Mouse (Mus musculus): ENCODE measurements around the gene Srd5a1. TPM values are rescaled to one million over a fixed set of nuclear protein-coding genes. Genes with fewer than 3 reads are reported as not detected.
"Not testable (repeated sequence)": the region's sequence is repeated elsewhere in the genome, so short reads cannot be mapped to it uniquely, and the experiment has no call there.

The Srd5a1 gene
- polyA plus RNA-seq, 1 experiment from 2014 or later, result 36.1 TPM

DNA sequence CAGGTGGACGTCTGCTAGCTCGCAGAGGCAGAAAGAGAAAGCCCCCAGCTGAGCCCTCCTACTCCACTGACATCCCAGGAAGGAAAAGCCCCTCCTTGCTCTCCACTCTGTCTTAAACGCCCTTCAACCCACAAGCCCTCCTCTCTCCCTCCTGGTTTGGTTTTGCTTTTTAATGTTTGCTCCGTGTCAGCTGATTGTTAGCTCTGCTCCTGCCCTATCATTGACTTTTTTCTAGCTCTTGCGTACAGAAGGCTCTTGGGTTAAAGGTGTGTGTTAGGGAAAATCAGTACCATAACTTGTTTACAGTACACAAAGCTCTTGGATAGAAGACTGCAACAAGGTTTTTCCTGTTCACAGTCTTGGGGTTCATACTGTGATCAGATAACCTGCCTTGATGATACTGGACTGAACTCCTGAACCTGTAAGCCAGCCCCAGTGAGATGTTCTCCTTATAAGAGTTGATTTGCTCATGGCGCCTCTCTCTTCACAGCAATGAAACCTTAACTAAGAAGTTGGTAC is 26.9 kb upstream of the Srd5a1 start:
- H3K9ac ChIP-seq, result no peak overlapping the region
- H3K36me3 ChIP-seq, result peaks cover 78% of the 10 kb centered on the region
- no peak overlapping the region for H3K4me3 ChIP-seq
- H3K27ac ChIP-seq, result no peak overlapping the region
- H3K4me2 ChIP-seq (replicated peaks), result no peak overlapping the region
- no peak for ATAC-seq (ENCODE audit: low FRiP score, low read depth)
- H3K4me1 ChIP-seq, result no peaks in the 10 kb centered on the region
- H3K27me3 ChIP-seq, result no peaks in the 10 kb centered on the region
- no peaks in the 10 kb centered on the region for H3K9me3 ChIP-seq
- 91% methylated on average over 6 of the region's 6 CpGs for WGBS

DNA sequence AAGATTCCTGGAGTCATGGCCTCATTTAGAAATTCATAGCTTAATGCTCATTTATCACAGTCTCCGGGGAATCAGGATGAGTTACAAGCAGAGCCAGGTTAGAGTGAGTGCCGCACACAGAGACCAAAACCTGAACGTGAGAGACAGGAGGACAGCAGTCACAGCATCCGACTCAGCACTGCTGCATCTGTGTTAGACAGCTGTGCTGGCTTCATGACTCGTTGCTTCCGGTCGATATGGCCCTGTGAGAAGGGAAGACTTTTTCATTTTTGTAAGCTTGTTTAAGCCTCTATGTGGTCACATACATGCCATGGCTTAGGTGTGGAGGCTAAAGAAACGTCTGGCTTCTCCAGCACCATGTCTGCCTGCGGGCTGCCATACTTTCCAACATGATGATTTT is 26.4 kb upstream of the Srd5a1 start:
- no peak for ATAC-seq (ENCODE audit: low FRiP score, low read depth)
- Histone ChIP-seq H3K9me3 (no peaks in the 10 kb centered on the region), H3K4me2 (replicated peaks) (no peak overlapping the region), H3K4me3 (no peak overlapping the region), H3K4me1 (no peaks in the 10 kb centered on the region), H3K36me3 (peaks cover 80% of the 10 kb centered on the region), H3K27me3 (no peaks in the 10 kb centered on the region), H3K9ac (no peak overlapping the region), H3K27ac (no peak overlapping the region)
- WGBS, result 86% methylated on average over 9 of the region's 9 CpGs

DNA sequence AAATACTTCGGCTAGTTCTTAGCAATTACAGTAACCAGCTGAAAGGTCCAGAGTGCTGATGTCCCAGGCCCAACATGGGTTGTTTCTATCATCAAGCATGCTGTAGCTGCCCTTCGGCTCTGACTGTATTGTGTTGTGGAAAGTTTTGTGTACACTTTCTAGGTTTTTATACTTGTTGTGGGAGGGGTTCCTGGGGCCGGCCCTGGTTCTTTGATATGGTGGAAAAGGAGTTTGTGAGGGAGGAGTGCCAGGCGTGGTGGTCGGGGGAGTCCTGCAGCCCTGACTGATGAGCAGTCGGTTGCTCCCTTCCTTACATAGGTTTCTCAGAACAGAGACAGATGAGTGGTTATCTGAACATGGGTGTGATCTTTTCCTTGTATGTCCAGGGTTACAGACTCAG is 25.6 kb upstream of the Srd5a1 start:
- H3K4me3 ChIP-seq, result no peak overlapping the region
- H3K36me3 ChIP-seq, result peaks cover 85% of the 10 kb centered on the region
- H3K4me2 ChIP-seq (replicated peaks), result no peak overlapping the region
- ATAC-seq (ENCODE audit: low FRiP score, low read depth), result no peak
- WGBS, result 87% methylated on average over 6 of the region's 6 CpGs
- H3K9ac ChIP-seq, result no peak overlapping the region
- H3K27me3 ChIP-seq, result no peaks in the 10 kb centered on the region
- no peaks in the 10 kb centered on the region for H3K4me1 ChIP-seq
- H3K9me3 ChIP-seq, result no peaks in the 10 kb centered on the region
- H3K27ac ChIP-seq, result no peak overlapping the region

DNA sequence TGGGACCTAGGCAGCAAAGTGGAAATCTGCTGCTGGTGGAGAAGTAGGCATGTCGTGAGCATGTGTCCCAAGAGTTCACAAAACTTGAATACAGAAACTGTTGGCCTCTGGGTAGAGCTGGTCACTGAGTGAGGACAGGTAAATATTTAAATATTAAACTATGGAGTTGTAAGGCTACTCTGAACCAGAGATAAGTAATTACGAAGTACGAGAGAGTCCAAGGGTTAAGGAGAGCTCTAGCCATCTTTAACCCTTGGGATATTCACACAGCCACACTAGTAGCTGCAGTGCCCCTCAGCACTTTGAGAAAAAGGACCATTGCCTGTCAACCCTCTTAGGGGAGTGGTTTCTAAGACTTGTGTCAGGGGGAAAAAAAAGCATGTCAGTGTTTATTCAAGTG is 25.1 kb upstream of the Srd5a1 start:
- no peak overlapping the region for H3K4me3 ChIP-seq
- no peaks in the 10 kb centered on the region for H3K4me1 ChIP-seq
- no peaks in the 10 kb centered on the region for H3K27me3 ChIP-seq
- H3K27ac ChIP-seq, result no peak overlapping the region
- no peak for ATAC-seq (ENCODE audit: low FRiP score, low read depth)
- H3K9ac ChIP-seq, result no peak overlapping the region
- H3K9me3 ChIP-seq, result no peaks in the 10 kb centered on the region
- 86% methylated on average over 3 of the region's 3 CpGs for WGBS
- peaks cover 89% of the 10 kb centered on the region for H3K36me3 ChIP-seq
- H3K4me2 ChIP-seq (replicated peaks), result no peak overlapping the region

DNA sequence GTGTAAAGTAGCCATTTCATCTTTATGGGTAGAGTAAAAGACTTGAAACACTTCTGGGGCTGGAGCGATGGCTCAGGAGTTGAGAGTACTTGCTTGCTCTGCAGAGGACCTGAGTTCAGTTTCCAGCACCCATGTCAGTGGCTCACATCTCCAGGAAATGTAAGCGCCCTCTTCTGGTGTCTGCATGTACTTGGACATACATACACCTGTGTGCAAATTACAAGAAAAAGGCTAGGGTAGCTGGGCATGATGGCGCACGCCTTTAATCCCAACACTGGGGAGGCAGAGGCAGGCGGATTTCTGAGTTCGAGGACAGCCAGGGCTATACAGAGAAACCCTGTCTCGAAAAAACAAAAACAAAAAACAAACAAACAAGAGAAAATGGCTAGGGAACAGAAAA is 24.6 kb upstream of the Srd5a1 start:
- 95% methylated on average over 7 of the region's 7 CpGs for WGBS
- not testable (repeated sequence) for ATAC-seq (ENCODE audit: low FRiP score, low read depth); H3K4me1 ChIP-seq; H3K4me3 ChIP-seq; H3K9me3 ChIP-seq; H3K27ac ChIP-seq; H3K4me2 ChIP-seq (replicated peaks); H3K9ac ChIP-seq; H3K27me3 ChIP-seq
- H3K36me3 ChIP-seq, result peaks cover 94% of the 10 kb centered on the region

DNA sequence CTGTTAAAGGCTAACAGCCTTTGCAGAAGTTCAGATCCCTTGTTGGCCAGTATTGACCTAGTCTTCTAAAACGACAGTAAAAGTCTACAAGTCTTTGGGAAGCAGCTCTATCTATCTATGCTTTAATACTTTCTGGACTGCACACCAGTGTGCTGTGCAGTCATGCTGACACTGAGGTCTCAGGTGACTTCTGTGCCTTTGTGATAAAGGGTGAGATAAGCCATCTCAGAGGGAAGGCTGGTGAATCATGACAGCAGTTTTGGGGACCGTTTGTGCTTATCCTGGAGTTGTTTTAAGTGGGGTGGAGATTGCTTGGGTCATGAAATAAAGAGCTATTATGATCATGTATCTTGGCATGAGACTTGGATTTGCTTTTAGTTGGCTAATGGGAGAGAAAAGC is 22.7 kb upstream of the Srd5a1 start:
- H3K27ac ChIP-seq, result no peak overlapping the region
- H3K4me2 ChIP-seq (replicated peaks), result no peak overlapping the region
- WGBS, result 89% methylated on average over 2 of the region's 2 CpGs
- peaks cover 97% of the 10 kb centered on the region for H3K36me3 ChIP-seq
- no peak overlapping the region for H3K4me3 ChIP-seq
- no peaks in the 10 kb centered on the region for H3K9me3 ChIP-seq
- no peaks in the 10 kb centered on the region for H3K4me1 ChIP-seq
- no peak for ATAC-seq (ENCODE audit: low FRiP score, low read depth)
- no peaks in the 10 kb centered on the region for H3K27me3 ChIP-seq
- H3K9ac ChIP-seq, result no peak overlapping the region

DNA sequence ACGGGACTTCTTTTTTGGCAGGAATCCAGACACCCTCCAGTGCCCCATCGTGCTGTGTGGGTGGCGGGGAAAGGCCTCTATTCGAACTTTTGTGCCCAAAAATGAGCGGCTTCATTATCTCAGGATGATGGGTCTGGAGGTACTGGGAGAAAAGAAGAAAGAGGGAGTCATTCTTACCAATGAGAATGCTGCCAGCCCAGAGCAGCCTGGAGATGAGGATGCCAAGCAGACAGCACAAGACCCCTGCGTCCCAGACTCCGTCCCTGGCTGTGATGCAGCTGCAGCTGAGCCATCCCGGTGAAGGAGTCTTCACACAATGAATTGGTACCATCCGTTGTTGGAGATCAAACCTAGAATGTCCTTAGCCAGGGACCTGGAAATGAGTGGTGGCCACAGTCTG is 22.3 kb upstream of the Srd5a1 start:
- H3K4me2 ChIP-seq (replicated peaks), result no peak overlapping the region
- H3K4me1 ChIP-seq, result no peaks in the 10 kb centered on the region
- H3K4me3 ChIP-seq, result no peak overlapping the region
- 95% methylated on average over 9 of the region's 9 CpGs for WGBS
- H3K27ac ChIP-seq, result no peak overlapping the region
- H3K36me3 ChIP-seq, result peaks cover 99% of the 10 kb centered on the region
- H3K9ac ChIP-seq, result no peak overlapping the region
- H3K27me3 ChIP-seq, result no peaks in the 10 kb centered on the region
- no peak for ATAC-seq (ENCODE audit: low FRiP score, low read depth)
- no peaks in the 10 kb centered on the region for H3K9me3 ChIP-seq

DNA sequence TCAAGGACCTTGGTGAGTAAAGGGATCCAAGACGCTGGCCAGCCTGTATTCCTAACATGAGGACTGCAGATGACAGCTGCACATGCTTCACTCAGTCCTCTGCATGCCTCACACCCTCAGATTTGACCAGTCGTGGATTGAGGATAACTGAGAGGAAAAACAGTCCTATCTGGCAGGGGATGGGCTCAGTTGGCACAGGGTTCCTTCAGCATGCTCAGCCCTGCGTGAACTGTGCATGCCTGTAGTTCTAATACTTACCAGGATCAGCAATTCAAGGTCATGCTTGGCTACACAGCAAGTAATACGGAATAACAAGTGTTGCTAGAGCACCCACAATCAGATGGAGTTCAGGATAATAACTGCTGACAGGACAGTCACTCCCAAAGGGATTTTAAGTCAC is 20.4 kb upstream of the Srd5a1 start:
- H3K4me3 ChIP-seq, result no peak overlapping the region
- H3K4me1 ChIP-seq, result no peaks in the 10 kb centered on the region
- no peak overlapping the region for H3K9ac ChIP-seq
- H3K27ac ChIP-seq, result no peak overlapping the region
- H3K4me2 ChIP-seq (replicated peaks), result no peak overlapping the region
- WGBS, result 85% methylated on average over 4 of the region's 4 CpGs
- no peaks in the 10 kb centered on the region for H3K9me3 ChIP-seq
- ATAC-seq (ENCODE audit: low FRiP score, low read depth), result no peak
- H3K27me3 ChIP-seq, result no peaks in the 10 kb centered on the region
- H3K36me3 ChIP-seq, result peaks cover 99% of the 10 kb centered on the region

DNA sequence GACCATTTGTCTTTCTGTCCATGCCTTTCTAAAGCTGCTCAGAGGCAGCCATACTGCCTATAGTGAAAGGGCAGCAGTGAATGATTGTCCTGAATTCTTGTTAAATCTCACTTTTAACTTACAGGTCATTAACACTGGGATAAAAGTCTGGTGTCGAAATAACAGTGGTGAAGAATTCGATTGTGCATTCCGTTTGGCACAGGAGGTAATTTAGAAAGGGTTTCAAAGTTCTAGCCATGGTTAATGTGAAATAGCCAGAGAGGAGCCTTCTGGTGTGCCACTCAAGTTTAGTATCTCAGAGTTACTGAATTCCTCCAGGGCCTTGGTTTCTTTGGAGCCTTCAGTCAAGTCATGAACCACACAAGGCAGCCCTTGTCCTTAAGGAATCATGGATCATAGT is 19.9 kb upstream of the Srd5a1 start:
- no peak for ATAC-seq (ENCODE audit: low FRiP score, low read depth)
- 93% methylated on average over 3 of the region's 3 CpGs for WGBS

DNA sequence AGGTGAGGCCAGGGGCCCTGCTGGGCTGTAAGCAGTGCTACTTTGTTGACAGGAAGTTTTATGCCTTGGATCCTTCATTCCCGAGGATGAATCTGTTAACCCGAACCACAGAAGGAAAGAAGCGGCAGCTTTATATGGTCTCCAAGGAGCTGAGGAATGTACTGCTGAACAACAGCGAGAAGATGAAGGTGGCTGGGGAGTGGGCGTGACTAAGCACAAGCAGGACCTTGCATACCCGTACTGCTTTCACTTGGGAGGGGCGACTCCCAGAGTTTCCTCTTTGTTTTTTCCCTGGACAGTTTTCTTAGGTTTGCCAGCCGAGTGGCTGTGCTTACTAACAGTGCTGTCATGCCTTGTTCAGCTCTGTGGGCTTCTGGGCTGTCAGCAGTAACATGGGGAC is 19.3 kb upstream of the Srd5a1 start:
- no peak for ATAC-seq (ENCODE audit: low FRiP score, low read depth)
- Histone ChIP-seq H3K9ac (no peak overlapping the region), H3K27me3 (no peaks in the 10 kb centered on the region), H3K9me3 (no peaks in the 10 kb centered on the region), H3K4me1 (no peaks in the 10 kb centered on the region), H3K36me3 (peaks cover 99% of the 10 kb centered on the region), H3K27ac (no peak overlapping the region), H3K4me2 (replicated peaks) (no peak overlapping the region), H3K4me3 (no peak overlapping the region)
- 75% methylated on average over 8 of the region's 8 CpGs for WGBS

More for the DNA sequence above, 19.9 kb upstream of the Srd5a1 start:
- Histone ChIP-seq H3K36me3 (peaks cover 99% of the 10 kb centered on the region), H3K4me2 (replicated peaks) (no peak overlapping the region), H3K4me1 (no peaks in the 10 kb centered on the region), H3K9ac (no peak overlapping the region), H3K27ac (no peak overlapping the region), H3K9me3 (no peaks in the 10 kb centered on the region), H3K4me3 (no peak overlapping the region), H3K27me3 (no peaks in the 10 kb centered on the region)

DNA sequence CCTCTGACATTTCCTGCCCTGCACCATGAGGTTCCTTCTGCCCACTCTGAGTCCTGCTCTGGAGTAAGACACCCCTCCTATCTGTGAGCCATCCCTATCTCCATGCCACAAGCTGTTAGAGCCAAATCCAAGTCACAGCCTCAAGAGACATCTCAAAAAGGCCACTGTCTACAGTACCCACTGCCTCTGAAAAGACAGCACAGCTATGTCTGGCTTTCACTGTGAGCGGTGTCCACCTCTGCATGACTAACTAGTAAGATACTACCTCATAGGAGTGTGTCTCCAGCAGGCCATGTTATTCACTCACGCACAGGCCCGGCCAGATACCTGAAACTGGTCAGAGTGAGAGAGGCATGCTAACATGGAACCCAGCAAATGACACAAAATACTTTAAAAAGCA is 16.7 kb upstream of the Srd5a1 start:
- H3K9ac ChIP-seq, result no peak overlapping the region
- no peaks in the 10 kb centered on the region for H3K27me3 ChIP-seq
- no peak overlapping the region for H3K4me2 ChIP-seq (replicated peaks)
- no peak overlapping the region for H3K4me3 ChIP-seq
- 91% methylated on average over 3 of the region's 3 CpGs for WGBS
- H3K27ac ChIP-seq, result no peak overlapping the region
- H3K9me3 ChIP-seq, result no peaks in the 10 kb centered on the region
- no peak for ATAC-seq (ENCODE audit: low FRiP score, low read depth)
- no peaks in the 10 kb centered on the region for H3K4me1 ChIP-seq
- peaks cover 99% of the 10 kb centered on the region for H3K36me3 ChIP-seq

DNA sequence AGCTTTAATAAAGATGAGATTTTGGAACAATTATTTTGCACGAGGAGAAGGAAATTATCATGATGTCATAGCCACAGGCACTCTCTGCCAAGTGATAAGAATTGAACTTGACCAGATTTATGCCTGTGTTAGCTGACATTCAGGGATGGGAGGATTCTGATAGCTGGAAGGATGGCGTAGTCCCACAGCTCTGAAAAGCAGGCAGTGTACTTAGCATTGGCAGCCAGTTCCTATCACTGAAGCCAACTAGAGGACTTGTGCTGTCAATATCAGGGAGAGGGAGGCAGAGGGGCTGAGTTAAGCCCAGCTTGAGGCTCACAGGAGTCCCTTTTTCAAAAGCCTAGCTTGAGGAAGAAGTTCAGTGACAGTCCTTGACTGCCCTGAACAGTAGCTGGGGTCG is 13.3 kb upstream of the Srd5a1 start:
- H3K27ac ChIP-seq, result no peak overlapping the region
- no peak overlapping the region for H3K4me3 ChIP-seq
- peaks cover 91% of the 10 kb centered on the region for H3K36me3 ChIP-seq
- H3K4me2 ChIP-seq (replicated peaks), result no peak overlapping the region
- no peaks in the 10 kb centered on the region for H3K9me3 ChIP-seq
- 92% methylated on average over 3 of the region's 3 CpGs for WGBS
- H3K4me1 ChIP-seq, result no peaks in the 10 kb centered on the region
- no peak overlapping the region for H3K9ac ChIP-seq
- no peak for ATAC-seq (ENCODE audit: low FRiP score, low read depth)
- no peaks in the 10 kb centered on the region for H3K27me3 ChIP-seq

DNA sequence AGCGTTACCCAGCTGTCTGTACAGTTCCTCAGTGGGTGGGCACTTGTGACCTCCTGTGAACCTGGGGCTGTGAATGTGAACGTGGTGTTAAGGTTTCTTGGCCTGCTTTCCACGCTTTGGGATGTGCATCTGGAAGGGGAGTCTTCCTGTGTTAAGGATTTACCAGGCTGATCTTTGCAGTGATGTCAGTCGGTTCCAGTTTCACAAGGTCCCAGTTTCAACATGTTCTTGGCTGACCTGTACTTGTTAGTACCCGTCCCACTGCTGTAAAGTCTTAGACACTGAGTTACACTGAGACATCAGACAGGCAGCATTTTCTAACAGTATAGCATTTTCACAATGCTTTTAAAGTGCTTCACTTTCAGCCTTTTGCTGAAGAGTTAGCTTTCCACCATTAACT is 12.6 kb upstream of the Srd5a1 start:
- 71% methylated on average over 5 of the region's 5 CpGs for WGBS

More for the DNA sequence above, 12.6 kb upstream of the Srd5a1 start:
- H3K9ac ChIP-seq, result no peak overlapping the region
- H3K36me3 ChIP-seq, result peaks cover 91% of the 10 kb centered on the region
- no peak overlapping the region for H3K4me2 ChIP-seq (replicated peaks)
- no peak overlapping the region for H3K27ac ChIP-seq
- H3K4me1 ChIP-seq, result no peaks in the 10 kb centered on the region
- no peak overlapping the region for H3K4me3 ChIP-seq
- H3K27me3 ChIP-seq, result no peaks in the 10 kb centered on the region
- no peaks in the 10 kb centered on the region for H3K9me3 ChIP-seq
- ATAC-seq (ENCODE audit: low FRiP score, low read depth), result no peak
